Mouse (Mus musculus): ENCODE measurements around the gene Fbxw21. TPM values are rescaled to one million over a fixed set of nuclear protein-coding genes. Genes with fewer than 3 reads are reported as not detected.

Fbxw21 gene
- polyA plus RNA-seq, 1 experiment from 2014 or later: not detected

DNA sequence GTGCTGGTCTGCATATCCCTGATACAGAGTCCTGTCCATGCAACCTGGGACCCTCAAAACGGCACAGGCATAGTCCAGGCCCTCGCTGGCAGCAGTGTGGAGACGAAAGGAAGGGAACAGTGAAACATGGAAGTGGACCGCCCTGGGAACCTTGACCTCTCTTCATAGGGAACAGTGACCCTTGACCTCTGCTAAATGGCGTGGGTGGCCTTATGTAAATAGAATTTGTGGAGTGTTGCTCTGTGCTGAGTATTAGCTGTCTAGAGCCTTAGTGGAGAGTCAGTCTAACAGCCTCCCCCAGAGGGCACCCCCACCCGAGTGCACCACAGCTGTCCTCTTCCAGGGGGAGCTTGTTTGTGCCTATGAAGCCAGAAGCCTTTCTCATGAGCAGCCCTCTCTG is 69.0 kb downstream of the Fbxw21 start:
- Histone ChIP-seq H3K27ac (ENCODE audit: low read depth, low read length) (no peak overlapping the region), H3K9me3 (ENCODE audit: control insufficient read depth, low read length) (no peaks in the 10 kb centered on the region), H3K27me3 (ENCODE audit: control insufficient read depth, insufficient read depth, low read length) (no peaks in the 10 kb centered on the region), H3K36me3 (ENCODE audit: control insufficient read depth, insufficient read depth, low read length) (no peaks in the 10 kb centered on the region), H3K9ac (ENCODE audit: low read depth, low read length) (no peak overlapping the region), H3K4me3 (ENCODE audit: low read depth, low read length) (no peak overlapping the region), H3K4me2 (replicated peaks; ENCODE audit: low read depth, low read length) (no peak overlapping the region), H3K4me1 (replicated peaks; ENCODE audit: control insufficient read depth, insufficient read depth, low read length) (peaks cover 11% of the 10 kb centered on the region)
- WGBS: 26% methylated on average over 6 of the region's 6 CpGs
- DNase-seq (ENCODE audit: low spot score): no peak
- ATAC-seq (ENCODE audit: low FRiP score): no peak

DNA sequence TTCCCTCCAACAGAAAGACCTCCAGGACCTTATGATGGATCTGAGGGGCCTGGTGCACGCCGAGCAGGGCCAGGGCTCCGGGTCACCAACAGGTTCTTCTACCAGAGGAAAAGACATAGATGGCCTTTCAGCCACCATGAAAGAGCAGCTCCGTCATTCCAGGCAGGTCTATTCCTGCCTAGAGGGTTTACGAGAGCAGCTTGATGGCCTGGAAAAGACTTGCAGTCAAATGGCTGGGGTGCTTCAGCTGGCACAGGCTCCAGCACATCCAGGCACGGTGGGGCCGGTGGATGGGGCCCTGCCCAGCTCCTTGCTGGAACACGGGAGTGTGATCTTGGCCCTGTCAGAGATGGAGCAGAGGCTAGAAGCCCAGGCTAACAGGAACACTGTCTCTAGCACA is 70.0 kb downstream of the Fbxw21 start:
- WGBS: 94% methylated on average over 8 of the region's 8 CpGs
- H3K4me3 ChIP-seq (ENCODE audit: low read depth, low read length): no peak overlapping the region
- no peak overlapping the region for H3K9ac ChIP-seq (ENCODE audit: low read depth, low read length)
- no peak overlapping the region for H3K4me2 ChIP-seq (replicated peaks; ENCODE audit: low read depth, low read length)
- no peaks in the 10 kb centered on the region for H3K36me3 ChIP-seq (ENCODE audit: control insufficient read depth, insufficient read depth, low read length)
- DNase-seq (ENCODE audit: low spot score) (no peak), ATAC-seq (ENCODE audit: low FRiP score) (no peak)
- H3K4me1 ChIP-seq (replicated peaks; ENCODE audit: control insufficient read depth, insufficient read depth, low read length): 0 out of 2 replicates have a peak, but pooled peaks cover 4% of the 10 kb centered on the region
- H3K27ac ChIP-seq (ENCODE audit: low read depth, low read length): no peak overlapping the region
- H3K9me3 ChIP-seq (ENCODE audit: control insufficient read depth, low read length): no peaks in the 10 kb centered on the region
- H3K27me3 ChIP-seq (ENCODE audit: control insufficient read depth, insufficient read depth, low read length): no peaks in the 10 kb centered on the region

DNA sequence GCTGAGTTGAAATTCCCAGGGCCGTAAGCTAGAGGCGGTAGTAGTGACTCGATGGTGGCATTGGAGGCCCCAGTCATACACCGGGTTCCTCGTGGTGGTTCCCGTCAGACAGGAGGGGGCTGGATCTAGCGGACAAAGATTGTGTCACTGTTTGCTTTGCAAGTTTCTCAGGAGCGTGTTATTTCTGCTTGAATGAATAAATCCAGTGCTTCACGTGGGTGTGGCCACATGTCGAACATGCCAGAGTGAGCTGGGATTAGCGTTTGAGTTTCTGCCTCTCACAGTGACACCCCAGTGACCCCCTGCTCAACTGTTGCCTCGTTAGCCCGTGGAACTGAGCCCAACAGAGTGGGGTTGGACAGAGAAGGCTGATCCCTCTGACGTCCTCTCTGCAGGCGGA is 71.4 kb downstream of the Fbxw21 start:
- 69% methylated on average over 15 of the region's 15 CpGs for WGBS
- no peak overlapping the region for H3K4me3 ChIP-seq (ENCODE audit: low read depth, low read length)
- no peaks in the 10 kb centered on the region for H3K36me3 ChIP-seq (ENCODE audit: control insufficient read depth, insufficient read depth, low read length)
- H3K4me2 ChIP-seq (replicated peaks; ENCODE audit: low read depth, low read length): no peak overlapping the region
- DNase-seq (ENCODE audit: low spot score): no peak
- 0 out of 2 replicates have a peak, but pooled peaks cover 2% of the 10 kb centered on the region for H3K4me1 ChIP-seq (replicated peaks; ENCODE audit: control insufficient read depth, insufficient read depth, low read length)
- no peaks in the 10 kb centered on the region for H3K27me3 ChIP-seq (ENCODE audit: control insufficient read depth, insufficient read depth, low read length)
- no peak for ATAC-seq (ENCODE audit: low FRiP score)
- no peak overlapping the region for H3K9ac ChIP-seq (ENCODE audit: low read depth, low read length)
- H3K27ac ChIP-seq (ENCODE audit: low read depth, low read length): no peak overlapping the region
- no peaks in the 10 kb centered on the region for H3K9me3 ChIP-seq (ENCODE audit: control insufficient read depth, low read length)

Other genes starting within 250 kb of the Fbxw21 start
- gene Tmem89, start 247.4 kb downstream of the Fbxw21 start, polyA plus RNA-seq (2014; fragmentation: Nextera tagmentation; extraction: Ambion mirVana): 0.22 and 0.60 TPM in 2 replicates
- gene Uqcrc1, start 225.4 kb downstream of the Fbxw21 start, polyA plus RNA-seq (2014; fragmentation: Nextera tagmentation; extraction: Ambion mirVana): 354 and 388 TPM in 2 replicates
- 1.2 and 2.6 TPM in 2 replicates for gene Col7a1, start 208.5 kb downstream of the Fbxw21 start, polyA plus RNA-seq (2014; fragmentation: Nextera tagmentation; extraction: Ambion mirVana)
- not detected in 2 replicates for gene Ucn2, start 176.0 kb downstream of the Fbxw21 start, polyA plus RNA-seq (2014; fragmentation: Nextera tagmentation; extraction: Ambion mirVana)
- 10.9 and 12.8 TPM in 2 replicates for gene Pfkfb4, start 170.3 kb downstream of the Fbxw21 start, polyA plus RNA-seq (2014; fragmentation: Nextera tagmentation; extraction: Ambion mirVana)
- 33.4 and 34.1 TPM in 2 replicates for gene Shisa5, start 123.5 kb downstream of the Fbxw21 start, polyA plus RNA-seq (2014; fragmentation: Nextera tagmentation; extraction: Ambion mirVana)
- gene Trex1, start 102.3 kb downstream of the Fbxw21 start, polyA plus RNA-seq (2014; fragmentation: Nextera tagmentation; extraction: Ambion mirVana): 7.5 and 9.7 TPM in 2 replicates
- 26.0 TPM in 2 replicates for gene Atrip, start 87.9 kb downstream of the Fbxw21 start, polyA plus RNA-seq (2014; fragmentation: Nextera tagmentation; extraction: Ambion mirVana)
- gene Ccdc51, start 79.5 kb downstream of the Fbxw21 start, polyA plus RNA-seq (2014; fragmentation: Nextera tagmentation; extraction: Ambion mirVana): 11.0 and 12.3 TPM in 2 replicates
- gene Tma7, start 79.5 kb downstream of the Fbxw21 start, polyA plus RNA-seq (2014; fragmentation: Nextera tagmentation; extraction: Ambion mirVana): 756 and 774 TPM in 2 replicates
- 16.9 and 18.2 TPM in 2 replicates for gene Plxnb1, start 66.7 kb downstream of the Fbxw21 start, polyA plus RNA-seq (2014; fragmentation: Nextera tagmentation; extraction: Ambion mirVana)
- not detected in 2 replicates for gene Fbxw13, start 33.9 kb upstream of the Fbxw21 start, polyA plus RNA-seq (2014; fragmentation: Nextera tagmentation; extraction: Ambion mirVana)
- not detected in 2 replicates for gene Fbxw20, start 72.7 kb upstream of the Fbxw21 start, polyA plus RNA-seq (2014; fragmentation: Nextera tagmentation; extraction: Ambion mirVana)
- not detected in 2 replicates for gene Fbxw14, start 125.6 kb upstream of the Fbxw21 start, polyA plus RNA-seq (2014; fragmentation: Nextera tagmentation; extraction: Ambion mirVana)
- gene Fbxw28, start 177.6 kb upstream of the Fbxw21 start, polyA plus RNA-seq (2014; fragmentation: Nextera tagmentation; extraction: Ambion mirVana): not detected in 2 replicates
- gene Fbxw22, start 242.3 kb upstream of the Fbxw21 start, polyA plus RNA-seq (2014; fragmentation: Nextera tagmentation; extraction: Ambion mirVana): not detected in 2 replicates

Data from hindbrain, embryonic 11.5 days (tissue).